Mouse (Mus musculus): ENCODE measurements at regions not wholly inside any gene's neighbourhood (a gene's known extent, or its start where the extent isn't known, plus 50 kb on each side); places are given as distances from the start of the nearest gene placed in this dataset.
A peak's percentile ranks its signal among the peaks of the same experiment; 100 is the strongest.

DNA sequence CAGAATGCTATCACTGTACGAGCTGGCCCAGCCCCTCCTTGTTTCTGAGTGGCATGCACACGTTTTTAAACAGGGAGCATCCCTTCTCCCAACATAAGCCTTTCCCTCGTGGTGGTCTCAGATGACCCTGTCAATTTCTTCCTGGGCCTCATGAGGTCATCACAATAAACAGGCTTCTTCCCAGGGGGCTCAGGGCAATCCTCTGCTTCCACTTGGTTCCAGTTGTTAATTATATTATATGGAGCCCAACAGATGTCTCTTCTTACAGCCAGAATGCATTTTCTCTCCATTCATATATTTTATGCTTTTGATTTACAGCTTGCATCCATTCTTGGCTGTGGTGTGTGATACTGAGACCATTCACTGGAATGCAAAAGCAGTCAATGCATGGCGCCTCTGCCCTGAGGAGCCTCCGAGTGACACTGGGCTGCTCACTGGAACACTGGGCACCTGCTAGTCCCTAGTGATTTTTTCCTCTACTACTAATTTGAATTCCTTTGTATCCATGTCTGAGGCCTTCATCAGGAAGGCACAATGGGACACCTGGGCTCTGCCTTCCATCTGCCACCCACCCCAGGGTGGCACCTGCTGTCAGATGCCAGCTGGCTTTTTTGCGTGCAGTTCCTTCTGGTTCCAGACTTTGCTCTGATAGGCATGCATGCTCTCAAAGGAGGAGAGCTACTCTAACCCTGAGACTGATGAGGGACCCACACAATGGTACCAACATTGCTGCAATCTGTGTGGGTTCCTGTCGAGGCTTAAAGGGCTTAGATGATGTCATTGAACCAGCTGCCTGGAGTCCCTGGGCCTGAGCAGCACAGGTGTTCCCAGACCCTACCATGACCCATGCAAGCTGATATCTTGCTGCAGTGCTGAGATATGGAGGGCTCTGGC is 528.8 kb upstream of the Mgmt start:
- no peak for DNase-seq (ENCODE audit: low spot score)

DNA sequence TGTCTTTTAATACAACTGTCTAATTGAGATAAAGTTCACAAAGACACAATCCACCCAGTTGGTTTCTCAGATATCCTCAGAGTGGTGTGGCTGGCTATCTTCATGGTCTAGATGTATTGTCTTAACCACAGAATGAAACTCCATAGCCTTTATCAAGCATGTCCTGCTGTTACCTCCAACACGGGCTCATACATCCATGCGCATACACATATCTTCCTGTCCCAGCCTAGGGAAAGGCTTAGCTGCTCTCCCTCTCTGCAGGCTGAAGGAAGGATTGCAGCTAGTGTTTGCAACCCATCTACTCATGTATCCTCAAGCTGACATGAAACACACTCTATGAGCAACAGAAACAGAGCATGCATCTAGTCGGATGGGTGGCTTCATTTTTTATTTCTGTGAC is 517.2 kb upstream of the Mgmt start:
- DNase-seq (ENCODE audit: low spot score), result no peak

DNA sequence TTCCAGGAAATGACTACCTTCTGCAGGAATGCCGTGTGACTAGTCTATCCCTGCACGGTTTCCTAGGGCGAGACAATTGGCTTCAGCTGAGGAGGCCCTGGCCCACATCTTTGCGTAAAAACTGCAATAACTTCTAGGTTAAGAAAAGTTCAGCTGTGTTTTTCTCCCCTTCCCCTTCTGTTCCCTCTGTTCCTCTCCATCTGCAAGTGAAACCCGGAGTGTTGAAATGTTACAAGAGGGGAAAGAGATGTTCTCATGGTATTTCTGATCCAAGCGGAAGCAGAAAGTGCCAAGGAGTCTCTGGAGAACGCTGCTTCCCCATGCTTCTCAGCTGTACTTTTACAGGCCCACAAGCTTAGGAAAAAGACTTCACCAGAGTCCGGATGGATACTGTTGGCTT is 516.7 kb upstream of the Mgmt start:
- no peak for DNase-seq (ENCODE audit: low spot score)

DNA sequence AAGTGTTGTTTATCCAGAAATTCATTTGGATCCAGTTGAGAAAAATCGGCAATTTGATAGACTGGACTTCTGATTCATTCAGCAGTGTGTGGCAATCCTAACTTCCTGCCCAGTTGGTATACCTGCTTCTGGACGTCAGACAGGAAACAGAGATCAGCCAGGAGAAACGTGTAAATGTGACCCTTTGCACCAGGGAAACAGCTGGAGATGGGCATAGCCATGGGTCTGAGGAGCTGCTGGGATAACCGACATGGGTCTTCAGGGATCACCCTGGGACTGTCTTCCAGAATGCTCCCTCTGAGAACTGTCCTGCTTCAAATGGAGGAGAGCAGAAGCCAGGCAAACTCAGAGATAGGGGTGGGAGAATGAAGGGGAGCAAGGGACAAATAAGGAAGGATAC is 516.1 kb upstream of the Mgmt start:
- DNase-seq (ENCODE audit: low spot score), result no peak

DNA sequence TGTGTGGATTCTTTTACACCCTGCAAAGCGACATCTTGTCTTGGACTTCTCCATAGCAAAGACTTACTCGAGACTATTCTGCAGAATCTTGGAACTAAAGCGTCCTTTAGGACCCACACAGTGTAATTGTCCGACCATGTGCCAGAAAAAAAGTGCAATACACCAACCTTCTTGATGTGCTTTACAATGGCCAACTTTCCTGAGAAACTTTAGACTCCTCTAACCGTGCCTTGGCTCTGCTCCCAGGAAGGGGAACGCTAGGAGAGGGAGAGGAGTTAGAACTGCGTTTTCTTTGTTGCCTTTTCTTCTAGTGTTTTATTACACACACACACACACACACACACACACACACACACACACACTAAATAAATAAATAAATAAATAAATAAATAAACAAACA is 515.1 kb upstream of the Mgmt start:
- no peak for DNase-seq (ENCODE audit: low spot score)

DNA sequence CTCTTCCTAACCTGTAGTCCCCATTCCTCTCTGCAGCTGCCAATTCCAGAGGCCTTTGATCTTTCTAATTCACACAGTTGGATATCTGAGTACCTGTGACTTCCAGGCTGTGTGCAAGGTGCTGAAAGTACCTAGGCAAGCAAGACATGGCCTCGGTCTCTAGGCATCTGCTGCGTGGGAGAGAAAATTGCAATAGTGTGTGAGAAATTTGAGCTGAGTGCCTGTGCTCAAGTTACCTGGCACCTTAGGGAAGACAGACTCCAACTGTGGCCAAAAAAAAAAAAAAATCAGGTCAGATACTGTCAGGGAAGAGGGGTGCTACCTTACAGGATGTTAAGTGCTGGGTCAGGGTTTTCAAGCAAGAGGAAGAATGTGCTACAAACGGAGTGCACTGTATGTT is 514.7 kb upstream of the Mgmt start:
- DNase-seq (ENCODE audit: low spot score), result no peak

DNA sequence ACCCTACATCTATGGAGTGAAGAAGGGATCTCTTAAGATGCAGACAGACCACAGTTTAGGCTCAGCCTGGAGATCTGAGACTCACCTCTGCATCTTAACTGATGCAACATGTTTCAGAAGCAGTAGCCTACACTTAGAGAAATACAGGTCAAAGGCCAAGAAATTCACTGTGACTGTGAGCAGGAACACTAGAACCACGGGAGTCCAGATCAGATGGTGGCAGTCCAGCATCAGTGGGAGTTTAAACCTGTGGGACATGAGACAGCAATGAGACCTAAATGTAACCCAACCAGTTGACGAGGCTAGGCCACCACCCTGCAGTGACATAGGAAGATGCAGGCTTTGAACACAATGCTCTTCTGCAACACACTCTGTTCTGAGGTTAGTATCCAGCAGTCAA is 511.1 kb upstream of the Mgmt start:
- no peak for DNase-seq (ENCODE audit: low spot score)

DNA sequence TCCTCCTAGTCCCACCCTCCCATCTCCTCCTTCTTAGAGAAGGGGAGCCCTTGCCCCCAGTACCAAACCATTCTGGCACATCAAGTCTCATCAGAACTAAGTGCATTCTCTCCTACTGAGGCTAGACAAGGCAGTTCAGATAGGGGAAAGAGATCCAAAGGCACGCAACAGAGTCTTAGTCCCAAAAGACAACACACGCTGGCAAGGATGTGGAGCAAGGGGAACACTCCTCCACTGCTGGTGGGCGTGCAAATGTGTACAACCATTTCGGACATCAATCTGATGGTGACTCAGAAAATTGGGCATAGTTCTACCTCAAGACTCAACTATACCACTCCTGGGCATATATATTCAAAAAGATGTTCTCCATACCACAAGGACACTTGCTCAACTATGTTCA is 506.7 kb upstream of the Mgmt start:
- no peak for DNase-seq (ENCODE audit: low spot score)

DNA sequence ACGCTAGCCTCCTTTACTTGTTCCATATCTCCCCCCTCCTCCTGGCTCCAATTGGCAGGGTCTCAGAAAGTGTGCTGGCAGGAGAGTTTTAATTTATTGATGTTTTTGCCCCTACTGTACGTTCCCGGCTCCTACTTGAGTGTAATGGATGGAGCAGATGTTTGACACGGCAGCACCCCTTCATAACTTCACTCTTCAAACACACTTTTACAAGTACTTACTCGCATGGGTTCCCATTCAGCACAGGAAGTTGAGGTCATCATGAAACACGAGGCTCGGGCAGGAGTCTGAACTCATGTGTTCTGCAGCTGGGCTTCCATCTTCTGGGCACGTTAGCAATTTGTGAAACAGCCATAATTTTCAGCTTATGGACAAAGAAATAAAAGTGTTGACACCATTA is 504.3 kb upstream of the Mgmt start:
- no peak for DNase-seq (ENCODE audit: low spot score)

DNA sequence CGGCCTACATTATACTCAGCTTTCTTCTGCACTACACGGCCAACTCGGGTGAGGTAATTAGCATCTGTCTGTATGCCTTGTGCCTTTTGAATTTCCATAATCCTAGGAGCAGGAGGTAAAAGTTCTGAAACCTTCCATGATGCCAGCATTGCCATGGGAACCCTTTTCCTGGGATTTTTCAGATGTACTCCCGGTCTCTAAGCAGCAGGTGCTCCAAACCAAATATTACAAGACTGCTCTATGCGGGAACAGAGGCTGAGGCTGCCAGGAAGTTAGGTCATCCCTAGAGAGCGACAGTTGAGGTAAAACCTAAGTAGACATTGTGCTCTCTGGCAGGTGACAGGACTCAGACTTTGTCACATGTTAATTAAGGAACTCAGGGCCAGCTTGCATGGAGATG is 501.0 kb upstream of the Mgmt start:
- no peak for DNase-seq (ENCODE audit: low spot score)

DNA sequence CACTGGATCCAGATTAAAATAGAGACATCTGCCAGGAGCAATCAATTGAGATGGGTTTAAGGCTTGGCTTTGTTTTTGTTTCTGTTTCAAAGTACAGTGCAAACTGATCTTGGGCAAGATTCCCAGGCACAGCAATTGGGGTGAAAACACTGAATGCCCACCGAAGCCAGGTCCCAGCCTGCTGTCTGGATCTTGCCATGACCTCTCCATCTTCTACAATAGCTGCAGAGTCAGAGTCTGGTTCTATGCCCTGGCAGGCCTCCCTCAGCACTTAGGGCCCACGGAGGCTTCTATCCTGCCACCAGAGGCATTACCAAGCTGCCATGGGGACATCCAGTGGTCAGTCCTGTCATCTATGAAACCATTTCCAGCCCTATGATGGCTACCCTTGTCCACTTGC is 498.6 kb upstream of the Mgmt start:
- no peak for DNase-seq (ENCODE audit: low spot score)

DNA sequence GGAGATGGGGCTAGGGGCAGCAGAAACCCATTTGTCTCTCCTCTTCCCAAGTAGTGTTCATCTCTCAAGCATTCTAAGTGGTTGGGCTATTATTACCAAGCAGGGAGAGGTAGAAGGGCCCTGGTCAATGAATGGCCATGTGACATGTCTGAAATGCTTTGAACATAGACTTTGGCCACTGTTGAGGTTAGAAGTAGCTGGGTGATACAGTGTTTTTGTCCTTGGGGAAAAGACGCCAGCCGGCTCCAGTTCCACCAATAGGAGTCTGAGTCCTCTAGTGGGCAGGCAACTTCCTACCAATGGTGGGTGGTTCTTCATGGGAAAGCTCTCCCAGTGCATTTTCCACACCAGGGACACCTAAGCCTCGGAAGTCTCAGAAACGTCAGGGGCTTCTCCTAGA is 497.3 kb upstream of the Mgmt start:
- DNase-seq (ENCODE audit: low spot score), result no peak

DNA sequence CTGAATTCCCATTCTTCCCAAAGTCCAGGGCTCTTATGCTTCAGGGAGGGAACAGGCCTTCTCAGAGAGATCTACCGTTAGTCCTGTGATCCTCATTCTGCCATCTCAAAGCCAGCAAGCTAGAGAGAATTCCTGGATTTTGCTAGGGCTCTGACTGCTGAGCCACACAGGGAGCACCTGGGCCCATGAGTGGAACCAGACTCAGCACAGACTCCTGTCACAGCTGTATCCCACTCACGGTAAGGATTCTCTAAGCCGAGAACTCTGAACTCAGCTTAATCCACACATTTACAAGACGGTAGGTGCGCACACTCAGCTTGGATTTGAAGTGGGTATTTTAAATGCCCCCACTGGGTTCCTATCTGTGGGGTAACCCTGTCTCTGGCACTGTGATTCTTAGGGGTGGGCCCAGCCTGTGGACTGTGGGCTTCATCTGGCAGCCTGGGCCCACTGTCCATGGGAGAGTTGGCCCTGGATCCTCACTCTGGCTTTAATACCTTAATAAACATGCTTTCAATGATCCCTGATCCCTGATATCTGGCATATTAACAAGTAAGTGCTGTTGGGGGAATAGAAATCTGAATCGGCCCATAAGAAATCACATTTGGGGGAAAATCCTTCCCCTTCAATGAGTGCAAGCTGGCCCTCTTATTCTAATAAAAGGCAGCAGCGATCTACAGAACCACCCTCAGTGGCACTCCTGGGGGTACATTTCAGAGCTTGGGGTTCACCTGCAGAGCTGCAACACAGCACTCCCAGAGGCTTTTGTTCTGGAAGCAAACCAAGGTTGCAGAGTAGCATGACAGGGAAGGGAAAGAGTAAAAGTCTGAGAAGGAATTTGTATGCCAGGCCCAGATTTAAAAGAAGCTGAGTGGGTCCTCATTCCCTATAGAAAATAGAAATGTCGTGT is 491.5 kb upstream of the Mgmt start:
- DNase-seq (ENCODE audit: low spot score), result no peak

DNA sequence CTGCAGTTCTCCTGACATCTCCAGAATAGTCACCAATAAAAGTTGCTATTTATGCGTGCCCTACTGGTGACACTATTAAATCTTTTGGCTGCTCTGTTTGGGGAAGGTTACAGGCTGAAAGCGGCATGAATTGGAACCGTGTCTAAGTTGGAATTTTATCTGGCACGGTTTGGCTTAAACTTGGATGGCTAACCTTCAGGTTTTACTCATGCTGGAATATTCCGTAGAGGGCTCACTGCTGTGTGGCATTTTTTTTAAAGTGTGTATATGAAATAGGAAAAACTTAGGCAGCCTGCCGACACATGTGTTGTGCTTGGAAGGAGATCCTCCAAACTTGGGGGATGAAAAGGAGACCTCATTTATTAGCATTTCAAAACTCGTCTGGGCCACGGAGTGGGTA is 489.0 kb upstream of the Mgmt start:
- DNase-seq (ENCODE audit: low spot score), result no peak

DNA sequence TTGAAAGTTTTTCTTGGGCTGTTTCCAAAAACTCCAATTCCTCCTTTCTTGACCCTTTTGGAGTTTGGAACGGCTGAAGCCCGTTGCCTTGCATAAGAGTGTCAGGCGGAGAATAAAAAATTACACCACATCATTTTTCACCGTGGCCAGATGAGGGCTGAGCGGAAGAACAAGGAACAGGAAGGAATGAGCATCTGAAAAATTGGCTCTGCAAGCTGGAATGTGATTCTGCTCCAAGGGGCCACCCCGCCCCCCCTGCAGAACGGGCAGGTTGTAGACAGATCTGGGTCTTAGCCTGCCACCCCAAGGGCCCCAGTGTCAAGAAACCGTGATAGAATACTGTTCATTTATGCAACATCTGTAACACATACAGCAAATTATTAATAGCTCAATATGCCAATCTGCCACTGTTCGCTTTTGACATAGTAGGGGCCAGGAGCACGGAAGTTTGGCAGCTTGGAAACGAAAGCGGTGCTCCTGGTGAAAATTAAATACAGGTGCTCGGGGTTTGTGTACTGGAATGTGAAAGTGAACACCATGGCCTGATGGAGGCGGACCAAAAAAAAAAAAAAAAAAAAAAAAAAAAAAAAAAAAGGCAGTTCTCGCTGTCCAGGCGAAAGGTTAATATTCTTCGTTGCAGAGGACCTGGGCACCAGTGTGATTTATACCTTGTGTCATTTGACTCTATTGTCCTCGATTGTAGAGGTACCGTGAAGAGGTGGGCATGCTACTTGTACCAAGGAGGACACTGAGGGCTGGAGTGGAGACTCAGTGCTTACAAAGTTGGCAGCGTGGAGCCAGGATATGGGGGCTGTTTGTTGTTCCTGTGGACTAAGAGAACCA is 487.9 kb upstream of the Mgmt start:
- no peak for DNase-seq (ENCODE audit: low spot score)

DNA sequence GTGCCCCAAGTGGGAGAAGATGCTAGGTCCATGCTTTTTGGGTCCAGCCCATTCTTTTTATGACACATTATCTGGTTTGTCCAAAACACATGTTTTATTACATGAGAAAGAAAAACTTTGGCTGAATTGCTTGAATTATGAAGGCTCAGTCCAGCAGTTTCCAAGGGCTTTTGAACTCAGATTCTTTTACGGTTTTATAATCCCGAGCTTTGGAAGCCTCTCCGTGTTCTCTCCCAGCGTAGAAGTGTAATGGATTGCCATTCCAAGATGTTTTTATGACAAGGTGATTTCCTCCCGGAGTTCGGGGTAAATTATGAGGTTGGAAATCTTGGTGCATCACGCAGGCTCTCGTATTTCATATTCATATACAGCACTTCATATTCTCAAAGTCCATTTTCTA is 479.6 kb upstream of the Mgmt start:
- no peak for DNase-seq (ENCODE audit: low spot score)

DNA sequence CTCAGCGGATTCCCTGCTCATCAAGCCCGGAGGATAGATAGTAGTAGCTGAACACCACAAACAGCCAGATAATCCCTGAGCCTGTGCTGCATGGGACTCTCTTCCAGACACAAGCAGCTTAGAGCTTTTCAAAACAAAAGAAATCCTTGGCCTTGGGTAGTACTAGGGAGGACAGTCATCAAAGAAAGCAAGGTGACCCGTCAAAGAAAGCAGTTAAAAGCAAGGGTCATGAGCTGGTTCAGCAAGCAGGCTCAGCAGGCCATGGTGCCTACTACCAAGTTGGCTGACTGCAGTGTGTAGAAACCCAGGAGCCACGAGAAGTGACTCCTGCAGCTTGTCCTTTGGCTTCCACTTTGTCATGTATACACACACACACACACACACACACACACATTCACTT is 477.1 kb upstream of the Mgmt start:
- no peak for DNase-seq (ENCODE audit: low spot score)

DNA sequence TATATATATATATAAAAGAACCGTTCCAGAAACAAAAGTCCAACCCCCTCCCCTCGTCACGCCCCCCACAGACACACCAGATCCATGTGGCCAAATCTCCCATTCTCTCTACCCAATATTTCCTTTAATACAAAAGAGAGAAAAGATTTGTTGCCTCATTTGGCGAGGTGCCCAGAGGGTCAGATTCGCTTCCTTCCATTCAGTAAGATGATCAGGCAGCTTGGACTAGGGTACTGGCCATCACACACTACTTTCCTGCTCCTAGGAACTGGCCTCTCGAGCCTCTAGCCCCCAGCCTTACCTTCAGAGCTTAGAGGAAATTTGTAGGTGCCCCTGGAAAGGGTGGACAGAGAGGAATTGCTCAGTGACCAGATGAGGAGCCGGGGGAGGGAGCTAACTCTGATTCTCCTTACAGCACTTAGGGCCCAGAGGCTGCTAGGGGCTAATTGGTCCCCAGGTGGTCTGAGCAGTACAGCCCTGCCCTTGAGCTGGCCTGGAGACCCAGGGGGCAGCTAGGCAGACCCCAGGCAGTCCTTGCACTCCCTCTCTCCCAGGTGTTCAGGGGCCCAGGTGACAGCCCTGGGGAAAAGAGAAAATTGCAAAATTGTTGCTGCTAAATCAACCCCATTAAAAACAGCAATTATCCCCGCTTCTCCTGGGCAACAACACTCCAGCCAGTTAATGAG is 470.4 kb upstream of the Mgmt start:
- DNase-seq (ENCODE audit: low spot score), result no peak

DNA sequence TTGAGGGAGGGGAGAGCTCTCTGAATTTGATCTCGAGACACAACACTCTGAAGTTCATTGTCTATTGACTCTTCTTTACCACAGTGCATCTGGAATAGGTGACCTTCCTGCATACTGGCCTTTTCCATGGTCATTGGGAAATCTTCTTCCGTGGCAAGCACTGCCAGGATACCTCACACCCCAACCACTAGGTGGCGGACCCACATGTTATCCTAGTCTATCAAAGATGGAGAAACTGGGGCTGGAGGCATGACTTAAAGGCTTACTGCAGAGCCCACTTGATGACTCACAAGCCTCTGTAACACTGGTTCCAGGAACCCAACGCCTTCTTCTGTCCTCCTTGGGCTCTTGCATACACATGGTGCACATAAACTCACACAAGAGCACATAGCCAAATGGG is 467.2 kb upstream of the Mgmt start:
- peak; percentile 34 for DNase-seq (ENCODE audit: low spot score)

DNA sequence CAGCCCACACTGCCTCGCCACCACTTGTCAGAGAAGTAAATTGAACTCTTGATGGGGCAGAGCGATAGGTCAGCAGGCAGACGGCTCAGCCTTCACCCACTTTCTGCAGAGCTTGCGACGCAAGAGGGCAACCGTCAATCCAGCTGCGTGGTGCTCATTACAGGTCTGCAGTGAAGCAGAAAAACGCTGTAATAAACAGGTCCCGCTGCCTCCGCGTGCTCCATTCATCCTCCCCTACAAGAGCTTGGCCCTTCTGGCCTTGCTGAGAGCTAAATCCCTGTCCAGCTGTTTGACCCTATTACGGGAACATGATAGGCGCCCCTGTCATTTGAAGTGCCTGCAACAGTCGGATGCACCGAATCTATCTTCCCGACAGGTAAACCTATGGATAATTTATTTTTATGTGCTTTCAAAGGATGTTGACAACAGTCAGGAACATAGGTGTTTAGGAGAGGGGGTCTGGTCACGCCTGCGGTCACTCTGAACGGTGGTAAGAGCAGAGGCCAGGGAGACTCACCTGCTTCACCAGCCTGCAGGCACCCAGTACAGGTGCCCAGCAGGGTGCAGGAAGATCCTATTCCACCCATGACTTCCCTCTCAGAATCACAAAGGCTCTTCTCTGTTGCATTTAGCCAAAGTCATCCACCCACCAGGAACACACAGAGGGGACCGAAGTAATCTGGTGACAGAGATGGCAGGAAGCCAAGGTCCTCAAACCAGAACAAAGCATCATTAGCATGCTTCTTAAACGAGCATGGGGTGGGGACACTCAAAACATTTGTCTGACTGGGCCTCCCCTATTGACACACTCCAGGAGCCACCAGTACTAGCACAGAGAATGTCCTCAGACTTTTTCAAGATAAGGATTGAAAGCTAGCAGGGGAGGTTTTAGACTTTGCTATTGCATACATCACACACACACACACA is 464.1 kb upstream of the Mgmt start:
- DNase-seq (ENCODE audit: low spot score), result peak; percentile 73

DNA sequence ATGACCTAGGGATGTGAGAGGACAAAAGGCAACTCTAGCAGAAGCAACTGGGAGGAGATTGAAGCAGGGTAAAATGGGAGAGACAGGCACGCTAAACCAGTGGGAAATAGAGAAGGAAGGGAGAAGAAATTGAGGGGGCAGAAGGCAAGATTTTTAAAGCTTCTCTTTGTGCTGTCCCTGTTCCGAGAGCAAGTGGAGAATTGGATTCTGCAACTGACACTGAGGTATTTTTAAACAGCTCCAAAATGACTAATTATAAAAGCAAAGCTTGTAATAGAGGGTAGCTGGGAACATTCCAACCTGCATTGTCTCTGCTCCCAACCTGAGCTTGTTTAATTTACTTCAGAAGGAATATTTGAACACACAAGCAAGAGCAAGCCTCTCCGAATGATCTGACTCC is 460.7 kb upstream of the Mgmt start:
- DNase-seq (ENCODE audit: low spot score), result no peak
